Mouse (Mus musculus): ENCODE measurements around the gene Cep170.

DNA sequence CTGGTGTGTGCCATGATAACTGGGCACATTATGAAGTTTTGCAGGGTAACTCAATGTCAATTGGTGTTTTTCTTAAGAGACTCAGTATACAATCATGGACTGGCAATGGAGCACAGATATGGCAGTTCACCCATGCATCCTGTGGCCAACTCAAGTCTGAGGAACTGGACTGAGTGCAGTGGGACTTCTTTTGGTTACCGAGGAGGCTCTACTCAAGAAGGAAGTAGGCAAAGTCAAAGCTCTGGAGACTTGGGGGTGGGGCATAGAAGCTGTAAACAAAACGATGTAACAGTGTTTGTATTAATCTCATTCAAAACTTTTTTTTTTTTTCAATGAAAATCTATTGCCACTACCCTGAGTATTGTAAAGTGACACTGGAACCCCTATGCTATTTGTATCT, 83.3 kb downstream of the Cep170 start:
- TF ChIP-seq CTCF (IDR thresholded peaks at IDR 0.05; ENCODE audit: insufficient read depth, low read depth, low read length) (no peak), POLR2A (IDR thresholded peaks at IDR 0.05; ENCODE audit: insufficient read depth, low read depth, low read length) (no peak)

Measured in olfactory bulb, adult 2 months (tissue).